Mouse (Mus musculus) cerebellum, postnatal 25 days (tissue): ENCODE data around the gene Coasy.

Experiments used
- DNase-seq, 2 experiments: peaks; one replicate each; pipeline ENCODE4 v3.0.0; 2021; ENCODE audit warnings: mixed read lengths in 2 of 2

The Coasy gene

GRCm38 (mm10) chr11:101089931-101090330, 7.6 kb downstream of the Coasy start:
- no peak for DNase-seq

- no peak for DNase-seq
Observed at GRCm38 (mm10) chr11:101094930-101095313, 12.6 kb downstream of the Coasy start.

- peak; percentile 95 to 96 for DNase-seq
Observed at GRCm38 (mm10) chr11:101095314-101096024, 13.1 kb downstream of the Coasy start, which contains the start of gene Psmc3ip. Gene Psmc3ip (minus strand): TSS chr11:101095436.

- DNase-seq: no peak
Observed at GRCm38 (mm10) chr11:101098231-101098630, 15.9 kb downstream of the Coasy start.

- DNase-seq: no peak
Observed at GRCm38 (mm10) chr11:101103011-101103410, 20.6 kb downstream of the Coasy start.

GRCm38 (mm10) chr11:101109351-101109750, 27.0 kb downstream of the Coasy start:
- no peak for DNase-seq

GRCm38 (mm10) chr11:101110708-101111107, 28.3 kb downstream of the Coasy start:
- DNase-seq: no peak

- no peak for DNase-seq
Observed at GRCm38 (mm10) chr11:101111178-101111577, 28.8 kb downstream of the Coasy start.

- DNase-seq: no peak
Observed at GRCm38 (mm10) chr11:101112186-101112585, 29.8 kb downstream of the Coasy start.

GRCm38 (mm10) chr11:101115564-101115963, 33.2 kb downstream of the Coasy start:
- no peak for DNase-seq

- no peak for DNase-seq
Observed at GRCm38 (mm10) chr11:101118105-101118504, 35.7 kb downstream of the Coasy start.

GRCm38 (mm10) chr11:101119131-101119760, 36.9 kb downstream of the Coasy start:
- no peak for DNase-seq

GRCm38 (mm10) chr11:101119761-101120544, 37.6 kb downstream of the Coasy start, which contains the start of the genes Retreg3 and Tubg1:
Gene Retreg3 (minus strand): TSS chr11:101119893.
Gene Tubg1 (plus strand): TSS chr11:101119938.
- DNase-seq: peak; percentile 100

- DNase-seq: no peak
Observed at GRCm38 (mm10) chr11:101120545-101121188, 38.3 kb downstream of the Coasy start.

GRCm38 (mm10) chr11:101124494-101124893, 42.1 kb downstream of the Coasy start:
- DNase-seq: peak in 1 of 2 experiments; percentile 56

GRCm38 (mm10) chr11:101125008-101125407, 42.6 kb downstream of the Coasy start:
- peak in 1 of 2 experiments; percentile 47 for DNase-seq

- DNase-seq: peak in 1 of 2 experiments; percentile 62
Observed at GRCm38 (mm10) chr11:101127075-101127474, 44.7 kb downstream of the Coasy start.

- peak; percentile 81 to 86 for DNase-seq
Observed at GRCm38 (mm10) chr11:101128996-101129577, 46.7 kb downstream of the Coasy start.

GRCm38 (mm10) chr11:101130056-101130756, 47.8 kb downstream of the Coasy start:
- DNase-seq: peak; percentile 55 to 63

- DNase-seq: peak; percentile 63 to 76
Observed at GRCm38 (mm10) chr11:101131187-101131586, 48.8 kb downstream of the Coasy start.

GRCm38 (mm10) chr11:101131701-101132100, 49.3 kb downstream of the Coasy start:
- DNase-seq: peak; percentile 38 to 65

- no peak for DNase-seq
Observed at GRCm38 (mm10) chr11:101133037-101133436, 50.7 kb downstream of the Coasy start.
